Mouse (Mus musculus): ENCODE results near the gene Rab3il1.

DNA sequence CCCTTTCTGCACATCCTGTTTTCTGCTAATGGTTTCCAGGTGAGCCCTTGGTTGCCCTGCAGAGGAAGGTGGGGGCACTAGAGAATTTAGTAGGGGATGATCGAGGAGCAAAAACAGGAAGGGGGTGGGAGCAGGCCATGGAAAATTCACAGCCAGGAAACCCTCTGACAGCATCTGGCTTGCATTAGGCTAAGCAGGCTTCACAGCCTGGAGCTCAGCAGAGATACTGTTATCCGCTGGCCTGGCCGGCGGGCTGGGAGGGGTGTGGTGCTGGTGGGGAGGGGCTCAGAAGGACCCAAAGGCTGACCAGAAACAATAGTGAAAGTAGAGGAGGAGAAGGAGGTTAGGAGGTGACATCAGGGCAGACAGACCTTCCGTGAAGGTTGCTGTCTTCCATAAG, 12.4 kb downstream of the Rab3il1 start:
- TF ChIP-seq CTCF (IDR thresholded peaks at IDR 0.05) (no peak), EP300 (IDR thresholded peaks at IDR 0.05) (no peak)

Data from lung, postnatal 0 days (tissue).